Mouse (Mus musculus): ENCODE data around the gene Olfr523. TPM values are rescaled to one million over a fixed set of nuclear protein-coding genes. Genes with fewer than 3 reads are reported as not detected.

Gene Olfr523
- polyA plus RNA-seq, 1 experiment from 2014 or later, result not detected

DNA sequence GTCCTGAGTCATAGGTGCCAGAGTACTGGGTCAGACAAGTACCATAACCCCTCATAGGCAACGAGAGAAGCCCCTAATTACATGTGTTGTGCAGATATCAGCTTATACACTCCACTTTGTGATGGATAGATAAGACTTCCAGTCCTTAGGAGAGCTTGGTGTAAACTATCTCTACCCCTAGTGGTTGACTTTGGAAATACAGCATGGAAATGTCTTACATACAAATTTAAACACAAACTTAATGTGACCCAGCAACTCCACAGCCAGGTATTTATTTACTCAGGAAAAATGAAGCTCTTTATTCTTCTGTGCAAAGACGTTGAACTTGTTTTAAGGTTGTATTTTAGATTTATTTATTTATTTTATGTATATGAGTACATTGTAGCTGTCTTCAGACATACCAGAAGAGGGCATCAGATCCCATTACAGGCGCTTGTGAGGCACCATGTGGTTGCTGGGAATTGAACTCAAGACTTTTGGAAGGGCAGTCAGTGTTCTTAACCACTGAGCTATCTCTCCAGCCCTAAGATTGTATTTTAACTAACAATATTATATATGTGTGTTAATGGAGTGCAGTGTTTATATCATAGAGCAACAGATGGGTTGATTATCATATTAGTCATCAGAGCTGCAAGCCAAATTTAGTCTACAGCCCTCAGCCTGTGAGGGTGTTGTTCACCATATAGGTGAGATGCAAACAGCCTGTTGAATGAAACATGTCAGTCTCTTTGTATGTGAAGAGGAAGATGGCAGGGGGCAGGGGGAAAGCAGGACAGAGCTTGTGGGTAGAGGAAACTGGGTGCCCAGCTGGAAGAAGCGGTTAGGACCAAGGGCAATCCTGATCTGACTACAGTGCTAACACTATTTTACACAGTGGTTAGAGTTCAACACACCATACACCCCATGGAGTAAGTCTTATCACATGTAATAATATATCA is 15.6 kb downstream of the Olfr523 start:
- Histone ChIP-seq H3K9ac (ENCODE audit: low read depth, low read length) (no peak overlapping the region), H3K27ac (ENCODE audit: low read depth, low read length) (no peak overlapping the region), H3K27me3 (replicated peaks; ENCODE audit: control insufficient read depth, insufficient read depth, low read length) (no peaks in the 10 kb centered on the region), H3K9me3 (ENCODE audit: control insufficient read depth) (no peaks in the 10 kb centered on the region), H3K4me3 (ENCODE audit: low read depth, low read length) (no peak overlapping the region), H3K4me2 (replicated peaks; ENCODE audit: low read depth) (no peak overlapping the region), H3K4me1 (replicated peaks; ENCODE audit: control insufficient read depth, insufficient read depth, low read length) (no peaks in the 10 kb centered on the region), H3K36me3 (ENCODE audit: control insufficient read depth, insufficient read depth) (no peaks in the 10 kb centered on the region)
- 56% methylated on average over 4 of the region's 4 CpGs for WGBS
- peak; percentile 61 for TF ChIP-seq CTCF (IDR thresholded peaks at IDR 0.05; ENCODE audit: low read depth)
- no peak for ATAC-seq

DNA sequence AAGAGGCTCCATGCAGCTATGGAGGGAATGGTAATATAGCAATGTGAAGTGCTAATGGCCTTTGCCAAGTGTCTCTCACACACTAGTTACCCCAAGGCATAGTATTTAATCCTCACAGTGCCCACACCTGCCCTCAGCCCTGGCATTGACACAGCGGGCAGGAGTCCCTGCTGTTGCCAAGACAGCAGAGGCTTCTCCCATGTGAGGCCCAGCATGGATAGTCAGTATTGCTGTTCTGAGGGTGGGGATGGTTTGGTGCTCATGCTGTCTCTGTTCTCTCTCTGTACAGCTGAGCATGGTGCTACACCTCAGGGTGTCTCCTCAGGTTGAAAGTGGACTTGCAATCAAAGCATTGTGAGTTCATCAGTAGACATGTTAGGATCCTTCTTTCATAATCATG is 17.4 kb downstream of the Olfr523 start:
- Histone ChIP-seq H3K4me3 (ENCODE audit: low read depth, low read length) (no peak overlapping the region), H3K4me1 (replicated peaks; ENCODE audit: control insufficient read depth, insufficient read depth, low read length) (no peaks in the 10 kb centered on the region), H3K9me3 (ENCODE audit: control insufficient read depth) (no peaks in the 10 kb centered on the region), H3K4me2 (replicated peaks; ENCODE audit: low read depth) (no peak overlapping the region), H3K9ac (ENCODE audit: low read depth, low read length) (no peak overlapping the region), H3K27ac (ENCODE audit: low read depth, low read length) (no peak overlapping the region), H3K27me3 (replicated peaks; ENCODE audit: control insufficient read depth, insufficient read depth, low read length) (no peaks in the 10 kb centered on the region), H3K36me3 (ENCODE audit: control insufficient read depth, insufficient read depth) (no peaks in the 10 kb centered on the region)
- 87% methylated on average over 1 of the region's 1 CpGs for WGBS
- no peak for TF ChIP-seq CTCF (IDR thresholded peaks at IDR 0.05; ENCODE audit: low read depth)
- ATAC-seq, result no peak

DNA sequence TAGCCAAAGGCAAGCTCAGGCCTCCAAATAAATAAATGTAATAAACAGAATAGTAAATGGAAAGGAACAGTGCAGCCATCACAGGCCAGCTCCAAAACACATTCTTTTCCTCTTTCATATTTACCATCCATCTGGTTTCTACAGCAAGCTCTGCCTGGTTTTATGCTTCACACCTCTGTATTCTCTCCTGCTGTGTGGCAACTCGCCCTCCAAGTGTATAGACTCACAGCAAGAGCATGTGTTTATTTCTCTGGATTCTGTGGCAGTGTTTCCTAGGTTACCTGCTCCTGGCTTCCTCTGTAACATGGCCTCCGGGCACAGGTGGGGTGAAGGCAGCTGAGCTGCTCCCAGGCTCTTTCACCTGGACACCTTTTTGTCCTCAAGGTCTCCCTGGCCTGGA is 19.4 kb downstream of the Olfr523 start:
- TF ChIP-seq CTCF (IDR thresholded peaks at IDR 0.05; ENCODE audit: low read depth), result no peak
- no peak overlapping the region for H3K4me3 ChIP-seq (ENCODE audit: low read depth, low read length)
- H3K9me3 ChIP-seq (ENCODE audit: control insufficient read depth), result no peaks in the 10 kb centered on the region
- H3K4me2 ChIP-seq (replicated peaks; ENCODE audit: low read depth), result no peak overlapping the region
- no peak for ATAC-seq
- no peak overlapping the region for H3K27ac ChIP-seq (ENCODE audit: low read depth, low read length)
- H3K4me1 ChIP-seq (replicated peaks; ENCODE audit: control insufficient read depth, insufficient read depth, low read length), result no peaks in the 10 kb centered on the region
- H3K9ac ChIP-seq (ENCODE audit: low read depth, low read length), result no peak overlapping the region
- H3K36me3 ChIP-seq (ENCODE audit: control insufficient read depth, insufficient read depth), result no peaks in the 10 kb centered on the region
- WGBS, result 41% methylated on average over 2 of the region's 2 CpGs
- no peaks in the 10 kb centered on the region for H3K27me3 ChIP-seq (replicated peaks; ENCODE audit: control insufficient read depth, insufficient read depth, low read length)

- Histone ChIP-seq H3K4me2 (replicated peaks; ENCODE audit: low read depth) (no peak overlapping the region), H3K9ac (ENCODE audit: low read depth, low read length) (no peak overlapping the region), H3K36me3 (ENCODE audit: control insufficient read depth, insufficient read depth) (no peaks in the 10 kb centered on the region), H3K9me3 (ENCODE audit: control insufficient read depth) (no peaks in the 10 kb centered on the region), H3K27ac (ENCODE audit: low read depth, low read length) (no peak overlapping the region), H3K27me3 (replicated peaks; ENCODE audit: control insufficient read depth, insufficient read depth, low read length) (no peaks in the 10 kb centered on the region), H3K4me3 (ENCODE audit: low read depth, low read length) (no peak overlapping the region), H3K4me1 (replicated peaks; ENCODE audit: control insufficient read depth, insufficient read depth, low read length) (no peaks in the 10 kb centered on the region)
- 75% methylated on average over 2 of the region's 2 CpGs for WGBS
- TF ChIP-seq CTCF (IDR thresholded peaks at IDR 0.05; ENCODE audit: low read depth), result no peak
- no peak for ATAC-seq
Observed at GRCm38 (mm10) chr7:140192851-140193250, 19.8 kb downstream of the Olfr523 start.

DNA sequence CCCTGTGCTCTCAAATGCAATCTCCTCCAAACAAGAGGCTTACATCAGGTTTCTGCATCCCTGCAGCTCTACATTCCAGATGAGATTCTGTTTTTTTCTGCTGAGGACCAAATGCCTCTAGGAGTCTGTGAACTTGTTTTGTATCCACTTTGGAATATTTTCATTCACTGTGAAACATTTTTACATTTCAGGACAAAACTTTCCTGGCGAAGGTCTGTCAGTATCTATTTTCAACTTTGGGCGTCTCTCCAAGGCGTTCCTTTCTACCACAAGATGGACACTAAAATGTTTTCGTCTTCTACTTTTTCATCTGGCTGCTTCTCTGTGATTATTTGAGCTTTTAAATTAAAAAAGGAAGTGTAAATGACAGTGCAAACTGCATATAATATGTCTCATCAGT is 21.0 kb downstream of the Olfr523 start:
- H3K4me2 ChIP-seq (replicated peaks; ENCODE audit: low read depth), result no peak overlapping the region
- no peak for ATAC-seq
- H3K9ac ChIP-seq (ENCODE audit: low read depth, low read length), result no peak overlapping the region
- no peak overlapping the region for H3K4me3 ChIP-seq (ENCODE audit: low read depth, low read length)
- WGBS, result 88% methylated on average over 4 of the region's 4 CpGs
- H3K36me3 ChIP-seq (ENCODE audit: control insufficient read depth, insufficient read depth), result no peaks in the 10 kb centered on the region
- no peak overlapping the region for H3K27ac ChIP-seq (ENCODE audit: low read depth, low read length)
- H3K27me3 ChIP-seq (replicated peaks; ENCODE audit: control insufficient read depth, insufficient read depth, low read length), result no peaks in the 10 kb centered on the region
- H3K4me1 ChIP-seq (replicated peaks; ENCODE audit: control insufficient read depth, insufficient read depth, low read length), result no peaks in the 10 kb centered on the region
- no peaks in the 10 kb centered on the region for H3K9me3 ChIP-seq (ENCODE audit: control insufficient read depth)
- no peak for TF ChIP-seq CTCF (IDR thresholded peaks at IDR 0.05; ENCODE audit: low read depth)

DNA sequence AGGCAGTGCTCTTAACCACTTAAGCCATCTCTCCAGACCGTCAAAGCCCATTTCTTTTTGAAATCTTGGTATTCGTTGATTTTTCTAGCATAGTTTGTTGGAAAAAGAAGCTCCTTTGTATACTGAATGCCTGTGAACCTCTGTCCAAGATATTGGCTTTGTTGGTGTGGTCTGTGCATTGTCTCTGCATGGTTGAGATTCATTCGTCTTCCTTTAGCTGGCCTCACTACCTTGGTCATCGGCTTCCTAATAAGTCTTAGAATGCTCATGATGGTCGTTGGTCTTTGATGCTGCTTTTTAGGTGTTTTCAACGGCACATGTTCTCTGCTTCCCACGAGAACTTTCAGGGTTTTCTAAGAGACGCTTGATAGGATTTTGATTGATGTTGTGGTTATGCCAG is 23.0 kb downstream of the Olfr523 start:
- no peak overlapping the region for H3K4me2 ChIP-seq (replicated peaks; ENCODE audit: low read depth)
- no peak for TF ChIP-seq CTCF (IDR thresholded peaks at IDR 0.05; ENCODE audit: low read depth)
- no peak overlapping the region for H3K27ac ChIP-seq (ENCODE audit: low read depth, low read length)
- H3K4me3 ChIP-seq (ENCODE audit: low read depth, low read length), result no peak overlapping the region
- no peak for ATAC-seq
- H3K36me3 ChIP-seq (ENCODE audit: control insufficient read depth, insufficient read depth), result no peaks in the 10 kb centered on the region
- H3K4me1 ChIP-seq (replicated peaks; ENCODE audit: control insufficient read depth, insufficient read depth, low read length), result no peaks in the 10 kb centered on the region
- no peaks in the 10 kb centered on the region for H3K9me3 ChIP-seq (ENCODE audit: control insufficient read depth)
- WGBS, result 74% methylated on average over 8 of the region's 8 CpGs
- no peaks in the 10 kb centered on the region for H3K27me3 ChIP-seq (replicated peaks; ENCODE audit: control insufficient read depth, insufficient read depth, low read length)
- no peak overlapping the region for H3K9ac ChIP-seq (ENCODE audit: low read depth, low read length)

Measured in intestine, postnatal 0 days (tissue).